Mouse (Mus musculus): Measurements from ENCODE around the gene Pex11g.

DNA sequence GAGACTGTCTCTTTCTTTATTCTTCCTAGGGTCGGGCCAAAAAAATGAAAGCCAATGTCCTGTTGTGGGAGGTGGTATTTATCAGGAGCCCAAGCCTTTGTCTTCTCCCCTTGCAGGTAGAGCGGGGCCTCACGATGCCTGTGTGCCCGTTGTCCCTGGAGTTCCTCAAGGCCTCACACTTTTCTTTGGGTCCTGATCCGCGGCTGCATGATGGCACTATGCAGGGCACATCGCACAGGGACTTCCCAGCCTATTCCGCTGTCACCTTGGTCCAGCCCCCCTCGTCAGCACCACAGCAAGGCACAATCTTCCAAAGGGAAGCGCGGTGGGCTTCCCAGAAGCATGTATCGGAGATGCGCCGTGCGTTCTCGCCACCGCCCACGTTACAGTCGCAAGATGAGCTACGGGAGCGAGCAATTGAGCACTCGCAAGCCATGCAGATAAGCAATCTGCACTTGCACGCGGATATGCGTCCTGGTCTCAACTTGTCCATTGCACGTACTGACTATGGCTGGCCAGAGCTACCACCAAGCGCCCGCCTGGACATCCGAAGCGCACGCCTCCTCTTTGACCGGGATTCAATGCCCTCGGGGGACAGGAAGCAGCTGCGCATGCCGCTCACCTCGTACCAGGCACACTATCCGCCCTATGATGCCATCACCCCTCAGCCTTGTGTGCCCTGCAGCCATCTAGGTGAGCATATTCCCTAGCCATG is 8.4 kb upstream of the Pex11g start:
- TF ChIP-seq CTCF (IDR thresholded peaks at IDR 0.05; ENCODE audit: extremely low read depth, insufficient read depth, insufficient read length, insufficient replicate concordance) (no peak), POLR2A (IDR thresholded peaks at IDR 0.05; ENCODE audit: low read depth, low read length) (no peak)

Measured in spleen, adult 2 months (tissue).